Mouse (Mus musculus): ENCODE measurements around the gene Adcyap1. TPM values are rescaled to one million over a fixed set of nuclear protein-coding genes. Genes with fewer than 3 reads are reported as not detected.
A peak's percentile ranks its signal among the peaks of the same experiment; 100 is the strongest.

The Adcyap1 gene
- polyA plus RNA-seq (2012; rRNA removed), result 0.04 TPM in 2 replicates

GRCm38 (mm10) chr17:93198717-93199116 is at the start of gene Adcyap1:
Adcyap1 (plus strand) TSS chr17:93199017.
- 36% methylated on average over 10 of the region's 10 CpGs for WGBS

DNA sequence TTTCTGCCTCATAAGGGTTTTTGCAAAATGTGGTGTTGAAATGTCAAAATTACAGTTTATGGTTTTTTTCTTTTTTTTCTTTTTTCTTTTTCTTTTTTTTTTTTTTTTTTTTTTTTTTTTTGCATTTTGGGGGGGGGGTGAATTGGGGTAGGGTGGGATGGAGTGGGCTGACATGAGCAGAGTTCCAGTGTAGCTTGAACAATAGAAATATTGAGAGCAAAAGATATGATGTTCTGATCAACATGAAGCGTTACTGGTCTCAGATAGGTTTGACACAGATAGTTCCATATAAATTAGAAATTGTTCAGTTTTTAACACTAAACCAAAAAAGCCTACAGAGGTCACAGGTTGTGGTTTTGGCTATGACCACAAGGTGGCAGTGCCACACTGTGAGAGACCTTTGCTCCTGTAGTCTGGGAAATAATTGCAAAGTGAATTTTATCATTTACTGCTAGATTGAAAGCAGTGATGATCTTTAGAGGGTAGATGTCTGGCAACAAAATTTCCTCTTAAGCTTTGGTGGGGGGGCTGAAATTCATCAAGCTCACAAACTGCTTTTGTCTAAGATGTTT is 40.5 kb upstream of the Adcyap1 start:
- peak; percentile 1 for DNase-seq (ENCODE audit: low read depth, low spot score)
- WGBS, result 19% methylated on average over 1 of the region's 1 CpGs

More at GRCm38 (mm10) chr17:93198717-93199116, at the start of gene Adcyap1:
- DNase-seq (ENCODE audit: low read depth, low spot score), result no peak

DNA sequence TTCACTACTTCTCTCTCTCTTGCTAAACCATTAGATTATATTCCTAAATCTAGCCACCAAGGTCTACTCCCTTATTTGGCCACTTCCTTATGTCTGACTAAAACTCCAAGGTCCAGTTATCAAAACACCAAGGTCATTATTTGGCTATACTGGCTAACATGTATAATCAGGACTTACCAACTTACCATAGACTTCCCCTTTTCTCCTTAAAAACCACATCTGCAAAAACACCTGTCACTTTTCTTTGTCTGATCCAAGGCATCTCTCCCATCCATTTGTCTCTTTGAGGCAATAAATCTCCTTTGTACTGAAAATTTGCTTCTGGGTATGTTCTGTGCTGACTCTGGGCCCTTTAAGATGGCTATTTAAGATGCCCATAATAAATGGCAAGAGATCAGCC is 29.2 kb upstream of the Adcyap1 start:
- no peak for DNase-seq (ENCODE audit: low read depth, low spot score)

DNA sequence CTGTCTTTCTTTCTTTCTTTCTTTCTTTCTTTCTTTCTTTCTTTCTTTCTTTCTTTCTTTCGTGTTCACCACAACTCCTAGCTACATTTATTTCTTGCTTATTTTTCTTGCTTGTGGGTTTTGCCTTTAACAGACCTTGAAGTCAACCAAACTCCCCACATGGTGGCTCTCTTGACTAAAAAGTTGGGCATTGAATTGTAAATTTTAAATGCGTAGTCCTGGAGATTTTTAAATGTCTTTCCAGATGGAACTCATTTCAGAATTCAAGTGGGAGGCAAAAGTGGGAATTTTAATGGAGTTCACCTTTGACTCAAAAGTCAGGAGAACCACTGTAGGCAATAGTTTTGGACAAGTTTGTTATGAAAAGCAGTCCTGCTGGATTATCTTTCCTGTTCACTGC is 2.0 kb upstream of the Adcyap1 start:
- DNase-seq (ENCODE audit: low read depth, low spot score), result no peak
- WGBS, result 47% methylated on average over 2 of the region's 2 CpGs

DNA sequence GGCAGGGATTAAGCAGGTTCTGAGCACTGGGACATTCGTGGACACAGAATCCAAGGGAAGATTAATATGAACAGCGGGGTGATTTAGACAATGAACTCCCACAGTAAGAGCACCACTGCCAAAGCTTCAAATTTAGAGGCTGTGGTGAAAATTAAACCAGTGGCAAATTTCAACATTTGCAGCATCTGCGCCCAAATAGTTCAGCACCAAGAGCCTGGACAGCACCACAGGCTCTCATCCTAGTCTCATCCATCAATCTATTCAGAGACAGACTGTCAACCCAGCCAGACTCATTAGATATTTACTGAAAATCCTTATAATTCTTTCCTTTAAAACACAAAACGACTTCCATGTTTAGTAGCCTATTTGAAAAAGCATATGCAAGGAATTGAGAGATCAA is 604 bp upstream of the Adcyap1 start:
- 19% methylated on average over 4 of the region's 4 CpGs for WGBS

DNA sequence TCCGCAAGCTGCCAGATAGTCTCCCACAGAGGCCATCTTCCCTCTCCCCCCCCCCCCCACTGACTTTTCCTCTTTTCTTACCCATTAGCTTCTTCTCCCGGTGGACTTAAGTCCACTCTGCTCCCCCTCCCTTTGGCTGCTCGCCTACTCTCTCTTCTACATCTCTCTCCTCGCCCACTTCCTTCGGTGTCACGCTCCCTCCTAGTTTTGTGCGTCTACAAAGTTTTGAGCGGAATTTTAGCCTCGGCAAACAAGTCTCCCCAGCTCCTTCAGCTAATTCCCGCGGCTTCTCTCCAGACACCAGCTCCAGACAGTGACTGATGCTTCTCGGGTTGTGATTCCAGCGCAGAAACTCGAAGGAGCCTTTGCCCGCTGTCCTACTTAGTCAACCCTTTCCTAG is 401 bp downstream of the Adcyap1 start:
- no peak for DNase-seq (ENCODE audit: low read depth, low spot score)
- 5% methylated on average over 14 of the region's 15 CpGs for WGBS

More for the DNA sequence above, 604 bp upstream of the Adcyap1 start:
- DNase-seq (ENCODE audit: low read depth, low spot score), result no peak

DNA sequence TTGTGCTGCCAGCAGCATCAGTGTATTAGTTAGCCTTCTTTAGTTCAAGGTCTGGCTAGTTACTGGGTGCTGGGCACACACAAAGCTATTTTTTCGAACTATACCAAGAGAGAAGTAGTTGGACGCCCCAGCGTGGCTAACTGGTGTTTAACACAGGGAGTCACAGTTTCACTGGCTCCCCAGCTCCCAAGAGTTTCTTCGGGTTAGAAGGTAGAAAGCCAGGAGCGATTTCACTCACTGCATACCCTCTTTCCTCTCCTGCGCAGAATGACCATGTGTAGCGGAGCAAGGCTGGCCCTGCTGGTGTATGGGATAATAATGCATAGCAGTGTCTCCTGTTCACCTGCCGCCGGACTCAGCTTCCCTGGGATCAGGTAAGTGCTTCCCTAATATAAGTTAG is 930 bp downstream of the Adcyap1 start:
- 12% methylated on average over 9 of the region's 9 CpGs for WGBS
- no peak for DNase-seq (ENCODE audit: low read depth, low spot score)

- WGBS, result 4% methylated on average over 29 of the region's 29 CpGs
- DNase-seq (ENCODE audit: low read depth, low spot score), result no peak
Measured at GRCm38 (mm10) chr17:93200386-93201264, 1.8 kb downstream of the Adcyap1 start.

- no peak for DNase-seq (ENCODE audit: low read depth, low spot score)
- 6% methylated on average over 16 of the region's 16 CpGs for WGBS
Measured at GRCm38 (mm10) chr17:93201265-93201925, 2.6 kb downstream of the Adcyap1 start.

GRCm38 (mm10) chr17:93202165-93203075 is 3.6 kb downstream of the Adcyap1 start:
- DNase-seq (ENCODE audit: low read depth, low spot score), result no peak
- 2% methylated on average over 44 of the region's 44 CpGs for WGBS

DNA sequence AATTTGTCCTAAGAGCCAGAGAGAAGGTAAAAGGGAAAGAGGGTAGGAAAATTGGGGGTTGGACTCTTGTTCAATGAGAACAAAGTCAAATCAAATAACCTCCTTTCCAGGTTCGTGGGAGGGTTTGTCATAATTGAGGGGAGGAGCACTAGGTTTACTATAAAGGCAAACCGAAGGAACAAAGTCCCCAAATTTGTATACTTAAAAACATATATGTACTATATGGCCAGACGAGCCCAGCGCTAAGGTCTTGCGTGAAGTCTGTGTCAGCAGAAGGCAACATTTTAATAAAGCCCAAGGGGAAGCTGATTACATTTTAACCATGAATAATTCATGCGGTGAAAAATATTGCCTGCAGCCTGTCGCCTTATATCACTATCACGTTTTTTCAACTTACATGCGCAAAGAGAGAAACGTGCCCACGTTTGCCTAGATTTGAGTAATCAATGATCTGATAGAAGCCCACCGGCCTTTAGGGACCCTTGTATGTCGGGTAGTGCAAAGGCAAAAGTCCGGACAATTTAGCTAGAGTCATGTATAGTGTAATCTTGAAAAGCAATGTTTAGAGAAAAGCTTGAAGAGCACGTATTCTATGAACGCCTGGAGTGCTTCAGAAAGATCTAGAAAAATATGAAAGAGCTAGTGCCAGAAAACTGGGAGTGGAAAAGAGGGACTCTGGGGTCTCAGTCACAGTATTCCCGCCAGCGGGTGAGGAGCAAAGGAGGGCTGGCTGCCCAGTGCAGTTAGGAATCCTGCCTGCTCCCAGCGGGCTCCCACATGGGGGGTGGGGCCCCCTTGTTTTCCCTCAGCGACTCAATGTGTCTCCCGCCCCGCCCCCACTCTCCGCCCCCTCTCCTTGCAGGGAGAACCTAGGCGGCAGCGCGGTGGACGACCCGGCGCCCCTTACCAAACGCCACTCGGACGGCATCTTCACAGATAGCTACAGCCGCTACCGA is 4.5 kb downstream of the Adcyap1 start:
- no peak for DNase-seq (ENCODE audit: low read depth, low spot score)
- 2% methylated on average over 34 of the region's 34 CpGs for WGBS

- no peak for DNase-seq (ENCODE audit: low read depth, low spot score)
- WGBS, result 77% methylated on average over 6 of the region's 6 CpGs
Measured at GRCm38 (mm10) chr17:93217785-93218184, 19.0 kb downstream of the Adcyap1 start.

DNA sequence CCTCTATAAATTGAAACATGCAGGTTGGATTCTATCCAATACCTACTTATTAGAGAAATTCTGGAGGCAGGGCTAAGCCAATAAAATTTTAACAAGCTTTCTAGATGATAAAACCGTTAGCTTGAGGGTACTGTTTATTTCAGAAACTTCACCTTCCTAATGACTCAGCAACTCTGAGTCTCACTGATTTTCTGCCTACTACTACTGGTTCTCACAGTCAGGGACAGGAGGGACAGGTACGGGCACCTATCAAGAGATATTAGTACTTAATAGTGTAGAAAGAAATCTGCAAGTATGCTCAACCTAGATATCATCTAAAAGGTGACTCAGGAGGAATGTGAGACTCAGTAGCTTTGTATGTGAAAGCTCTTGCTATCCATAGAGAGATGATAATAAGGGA is 19.8 kb downstream of the Adcyap1 start:
- 42% methylated on average over 2 of the region's 2 CpGs for WGBS

GRCm38 (mm10) chr17:93237355-93237754 is 38.5 kb downstream of the Adcyap1 start:
- no peak for DNase-seq (ENCODE audit: low read depth, low spot score)

More for the DNA sequence above, 19.8 kb downstream of the Adcyap1 start:
- DNase-seq (ENCODE audit: low read depth, low spot score), result no peak

Data from large intestine, adult 2 months (tissue).